Mouse (Mus musculus): Measurements from ENCODE around the gene Atcay. TPM values are rescaled to one million over a fixed set of nuclear protein-coding genes. Genes with fewer than 3 reads are reported as not detected.

Atcay gene
- not detected for total RNA-seq (2023)

GRCm38 (mm10) chr10:81230438-81231332 is at the start of gene Atcay:
Atcay (minus strand) TSS chr10:81230833.

GRCm38 (mm10) chr10:81266211-81267105 is 35.8 kb upstream of the Atcay start, which contains the start of the genes Mrpl54 and Apba3:
Mrpl54 (minus strand) TSS chr10:81266934.
Apba3 (plus strand) TSS chr10:81266960.

GRCm38 (mm10) chr10:81252424-81253419 is 22.1 kb upstream of the Atcay start, which contains the start of gene Matk:
Matk (plus strand) TSS chr10:81252935.

GRCm38 (mm10) chr10:81232580-81233225 is 2.1 kb upstream of the Atcay start, which contains the start of gene Zfr2:
Zfr2 (plus strand) TSS chr10:81233155.

GRCm38 (mm10) chr10:81201807-81202758 is 28.6 kb downstream of the Atcay start, which contains the start of gene Nmrk2:
Nmrk2 (minus strand) TSS chr10:81202051.

GRCm38 (mm10) chr10:81183805-81184204 is 46.8 kb downstream of the Atcay start, which contains the start of gene 4930442H23Rik:
4930442H23Rik (minus strand) TSS chr10:81183849.

GRCm38 (mm10) chr10:81182336-81183333 is 48.0 kb downstream of the Atcay start, which contains the start of gene Dapk3:
Dapk3 (plus strand) TSS chr10:81183005.

GRCm38 (mm10) chr10:81176466-81177271 is 54.0 kb downstream of the Atcay start, which contains the start of gene Eef2:
Eef2 (plus strand) TSS chr10:81176631.

GRCm38 (mm10) chr10:81167200-81168086 is 63.2 kb downstream of the Atcay start, which contains the start of gene Pias4:
Pias4 (minus strand) TSS chr10:81167923.

Other genes with a start within 250 kb of the Atcay start
- 1 to 10 TPM in 1 of 2 experiments, under 1 TPM in 1; 0.58 to 1.3 TPM for gene Gng7, start 215.9 kb downstream of the Atcay start, total RNA-seq (2023)
- not detected for gene Diras1, start 205.2 kb downstream of the Atcay start, total RNA-seq (2023)
- gene Slc39a3, start 193.4 kb downstream of the Atcay start, total RNA-seq (2023), result 10 to 100 TPM; 11.6 to 13.3 TPM
- 10 to 100 TPM; 49.0 to 54.7 TPM for gene Sgta, start 170.7 kb downstream of the Atcay start, total RNA-seq (2023)
- 1 to 10 TPM; 5.8 to 6.9 TPM for gene Thop1, start 160.8 kb downstream of the Atcay start, total RNA-seq (2023)
- gene Creb3l3, start 132.0 kb downstream of the Atcay start, total RNA-seq (2023), result 1 to 10 TPM in 1 of 2 experiments, under 1 TPM in 1; 0.64 to 1.2 TPM
- gene Map2k2, start 124.9 kb downstream of the Atcay start, total RNA-seq (2023), result 10 to 100 TPM; 84.3 to 89.6 TPM
- gene Zbtb7a, start 95.6 kb downstream of the Atcay start, total RNA-seq (2023), result 10 to 100 TPM; 60.7 to 67.8 TPM
- 10 to 100 TPM; 27.4 to 29.6 TPM for gene Pias4, start 62.9 kb downstream of the Atcay start, total RNA-seq (2023)
- 100 to 1,000 TPM; 738 to 811 TPM for gene Eef2, start 54.2 kb downstream of the Atcay start, total RNA-seq (2023)
- 10 to 100 TPM; 26.7 to 27.9 TPM for gene Dapk3, start 47.8 kb downstream of the Atcay start, total RNA-seq (2023)
- gene 4930442H23Rik, start 47.0 kb downstream of the Atcay start, total RNA-seq (2023), result not detected
- gene Nmrk2, start 28.8 kb downstream of the Atcay start, total RNA-seq (2023), result not detected
- 1 to 10 TPM in 1 of 2 experiments, under 1 TPM in 1; 0.24 to 1.1 TPM for gene Zfr2, start 2.3 kb upstream of the Atcay start, total RNA-seq (2023)
- 10 to 100 TPM in 1 of 2 experiments, 1 to 10 TPM in 1; 5.1 to 10.3 TPM for gene Matk, start 22.1 kb upstream of the Atcay start, total RNA-seq (2023)
- 10 to 100 TPM; 33.8 to 41.6 TPM for gene Mrpl54, start 36.1 kb upstream of the Atcay start, total RNA-seq (2023)
- 10 to 100 TPM; 26.1 to 28.4 TPM for gene Apba3, start 36.1 kb upstream of the Atcay start, total RNA-seq (2023)
- 1 to 10 TPM; 5.1 to 5.4 TPM for gene Tjp3, start 60.7 kb upstream of the Atcay start, total RNA-seq (2023)
- 10 to 100 TPM; 92.2 TPM for gene Pip5k1c, start 62.1 kb upstream of the Atcay start, total RNA-seq (2023)
- gene Cactin, start 90.3 kb upstream of the Atcay start, total RNA-seq (2023), result 10 to 100 TPM; 25.0 to 30.3 TPM
- gene Tbxa2r, start 97.9 kb upstream of the Atcay start, total RNA-seq (2023), result under 1 TPM; 0.49 to 0.58 TPM
- gene Gipc3, start 112.4 kb upstream of the Atcay start, total RNA-seq (2023), result not detected
- gene Hmg20b, start 119.6 kb upstream of the Atcay start, total RNA-seq (2023), result 10 to 100 TPM; 41.7 to 57.4 TPM
- 10 to 100 TPM; 16.0 to 20.4 TPM for gene Mfsd12, start 126.7 kb upstream of the Atcay start, total RNA-seq (2023)
- gene 4930404N11Rik, start 135.0 kb upstream of the Atcay start, total RNA-seq (2023), result 1 to 10 TPM; 4.5 to 5.1 TPM
- gene Fzr1, start 147.7 kb upstream of the Atcay start, total RNA-seq (2023), result 10 to 100 TPM; 49.9 to 55.8 TPM
- 10 to 100 TPM; 16.9 to 19.6 TPM for gene Dohh, start 153.6 kb upstream of the Atcay start, total RNA-seq (2023)
- gene Gm48551, start 153.6 kb upstream of the Atcay start, total RNA-seq (2023), result 1 to 10 TPM in 1 of 2 experiments, under 1 TPM in 1; 0.35 to 1.0 TPM
- not detected for gene Gm48552, start 158.2 kb upstream of the Atcay start, total RNA-seq (2023)
- gene Smim24, start 162.2 kb upstream of the Atcay start, total RNA-seq (2023), result 1 to 10 TPM; 5.6 to 9.3 TPM
- 10 to 100 TPM; 59.7 to 65.2 TPM for gene Nfic, start 224.8 kb upstream of the Atcay start, total RNA-seq (2023)

Data from neutrophil, adult 59 days (primary cell).